In genomic region chr1:34825909-34826308, GRCm38 (mm10) we compare ENCODE assay signal across 20 mouse cellular contexts.
"Had no signal": no experiment of that assay in that cellular context is flagged by ENCODE, and none has a peak within 500 bp of the region (broad histone marks: within the 10 kb centered on the region; RNA-seq: fewer than 3 reads in every experiment).

No protein-coding gene starts in this region.

- H3K9me3 ChIP-seq: kidney, embryonic 15.5 days; limb, embryonic 13.5 days; liver, embryonic 12.5 days; liver, embryonic 15.5 days; lung, embryonic 15.5 days; megakaryocyte, embryonic 14.5 days; midbrain, embryonic 10.5 days; midbrain, embryonic 13.5 days; neural tube, embryonic 12.5 days had no signal

- ATAC-seq: liver, embryonic 12.5 days; midbrain, embryonic 13.5 days had no signal

- H3K4me3 ChIP-seq: kidney, embryonic 15.5 days; limb, embryonic 13.5 days; liver, embryonic 12.5 days; liver, embryonic 15.5 days; lung, embryonic 15.5 days; megakaryocyte, embryonic 14.5 days; midbrain, embryonic 10.5 days; midbrain, embryonic 13.5 days; neural tube, embryonic 12.5 days had no signal

- H3K4me2 ChIP-seq: kidney, embryonic 15.5 days; limb, embryonic 13.5 days; liver, embryonic 12.5 days; liver, embryonic 15.5 days; lung, embryonic 15.5 days; midbrain, embryonic 13.5 days; neural tube, embryonic 12.5 days had no signal

- H3K27me3 ChIP-seq: kidney, embryonic 15.5 days; limb, embryonic 13.5 days; liver, embryonic 12.5 days; liver, embryonic 15.5 days; lung, embryonic 15.5 days; megakaryocyte, embryonic 14.5 days; midbrain, embryonic 13.5 days; neural tube, embryonic 12.5 days had no signal

- H3K27ac ChIP-seq: kidney, embryonic 15.5 days; limb, embryonic 13.5 days; liver, embryonic 12.5 days; liver, embryonic 15.5 days; lung, embryonic 15.5 days; midbrain, embryonic 10.5 days; midbrain, embryonic 13.5 days; neural tube, embryonic 12.5 days had no signal

- DNase-seq: kidney, adult 8-10 months; kidney, postnatal 10 days; kidney, postnatal 4 days; left cerebral cortex, postnatal 4 days; liver; lung, adult 18-20 months; lung, postnatal 10 days; lung, postnatal 36 days; retina, postnatal 1 day; thymus, adult 18-20 months; thymus, postnatal 36 days had no signal

- H3K9ac ChIP-seq: kidney, embryonic 15.5 days; limb, embryonic 13.5 days; liver, embryonic 12.5 days; liver, embryonic 15.5 days; lung, embryonic 15.5 days; midbrain, embryonic 13.5 days; neural tube, embryonic 12.5 days had no signal

- H3K4me1 ChIP-seq: liver, embryonic 12.5 days; liver, embryonic 15.5 days; lung, embryonic 15.5 days; midbrain, embryonic 10.5 days; neural tube, embryonic 12.5 days had no signal
